Mouse (Mus musculus) spleen, adult 2 months (tissue): ENCODE measurements around the gene Swap70.

ENCODE experiments used
- CTCF ChIP-seq: fragments of 200-500 bp; IDR thresholded peaks from 2 replicates; pipeline ENCODE4 v1.5.1; 2011; ENCODE audit warnings: mild to moderate bottlenecking, inconsistent platforms; ENCODE audit not compliant: insufficient read depth, insufficient read length, insufficient replicate concordance; ENCODE audit errors: extremely low read depth
- POLR2A ChIP-seq: fragments of 200-500 bp; IDR thresholded peaks from 2 replicates; pipeline ENCODE4 v1.6.1; 2011; ENCODE audit warnings: low read depth, low read length, inconsistent platforms

DNA sequence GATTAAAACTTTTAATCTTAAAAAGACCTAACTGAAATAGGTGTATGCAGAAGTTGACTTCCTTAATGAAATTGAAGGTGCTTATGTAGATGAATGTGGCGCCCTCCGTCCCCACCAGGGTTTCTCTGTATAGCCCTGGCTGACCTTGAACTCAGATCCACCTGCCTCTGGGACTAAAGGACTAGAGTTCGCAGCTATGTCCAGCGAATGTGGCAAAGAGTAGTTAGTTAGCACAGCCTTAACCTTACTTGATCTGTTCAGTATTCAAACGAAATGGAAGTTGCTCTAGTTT is 20.7 kb downstream of the Swap70 start:
- TF ChIP-seq POLR2A (no peak), CTCF (no peak)
